Mouse (Mus musculus): ENCODE measurements around the gene Mapkapk2. TPM values are rescaled to one million over a fixed set of nuclear protein-coding genes. Genes with fewer than 3 reads are reported as not detected.
"Not testable (repeated sequence)": the region's sequence is repeated elsewhere in the genome, so short reads cannot be mapped to it uniquely, and the experiment has no call there.

The Mapkapk2 gene
- polyA plus RNA-seq, 1 experiment from 2014 or later = 57.5 TPM

GRCm38 (mm10) chr1:131030261-131030660 is 67.4 kb downstream of the Mapkapk2 start:
- Histone ChIP-seq H3K4me3 (no peak overlapping the region), H3K4me1 (replicated peaks) (peaks cover 4% of the 10 kb centered on the region; the same call in 1 of the 2 replicates), H3K9me3 (replicated peaks) (no peaks in the 10 kb centered on the region), H3K36me3 (no peaks in the 10 kb centered on the region), H3K27ac (no peak overlapping the region), H3K27me3 (no peaks in the 10 kb centered on the region), H3K9ac (no peak overlapping the region), H3K4me2 (no peak overlapping the region)
- ATAC-seq (replicated peaks; ENCODE audit: insufficient number of reproducible peaks, insufficient read depth, low FRiP score, low read depth) = no peak
- WGBS = 29% methylated on average over 7 of the region's 7 CpGs

GRCm38 (mm10) chr1:131029215-131029614 is 68.4 kb downstream of the Mapkapk2 start:
- no peak for ATAC-seq (replicated peaks; ENCODE audit: insufficient number of reproducible peaks, insufficient read depth, low FRiP score, low read depth)
- WGBS = 78% methylated on average over 3 of the region's 3 CpGs

GRCm38 (mm10) chr1:131025843-131026190 is 71.8 kb downstream of the Mapkapk2 start:
- ATAC-seq (replicated peaks; ENCODE audit: insufficient number of reproducible peaks, insufficient read depth, low FRiP score, low read depth) = no peak
- H3K4me3 ChIP-seq = no peak overlapping the region
- 54% methylated on average over 4 of the region's 4 CpGs for WGBS

More at GRCm38 (mm10) chr1:131029215-131029614, 68.4 kb downstream of the Mapkapk2 start:
- Histone ChIP-seq H3K9ac (no peak overlapping the region), H3K27ac (no peak overlapping the region), H3K36me3 (no peaks in the 10 kb centered on the region), H3K4me1 (replicated peaks) (peaks cover 4% of the 10 kb centered on the region; the same call in 1 of the 2 replicates), H3K4me3 (no peak overlapping the region), H3K4me2 (no peak overlapping the region), H3K27me3 (no peaks in the 10 kb centered on the region), H3K9me3 (replicated peaks) (no peaks in the 10 kb centered on the region)

GRCm38 (mm10) chr1:131024900-131025842 is 72.5 kb downstream of the Mapkapk2 start:
- Histone ChIP-seq H3K27ac (no peak overlapping the region), H3K9me3 (replicated peaks) (no peaks in the 10 kb centered on the region), H3K27me3 (0 out of 2 replicates have a peak, but pooled peaks cover 3% of the 10 kb centered on the region), H3K4me3 (no peak overlapping the region), H3K36me3 (no peaks in the 10 kb centered on the region), H3K4me2 (no peak overlapping the region), H3K4me1 (replicated peaks) (no peaks in the 10 kb centered on the region; the same call in 1 of the 2 replicates), H3K9ac (no peak overlapping the region)
- 71% methylated on average over 8 of the region's 8 CpGs for WGBS
- ATAC-seq (replicated peaks; ENCODE audit: insufficient number of reproducible peaks, insufficient read depth, low FRiP score, low read depth) = no peak

More at GRCm38 (mm10) chr1:131025843-131026190, 71.8 kb downstream of the Mapkapk2 start:
- Histone ChIP-seq H3K9ac (no peak overlapping the region), H3K9me3 (replicated peaks) (no peaks in the 10 kb centered on the region), H3K4me2 (no peak overlapping the region), H3K27me3 (0 out of 2 replicates have a peak, but pooled peaks cover 3% of the 10 kb centered on the region), H3K36me3 (no peaks in the 10 kb centered on the region), H3K4me1 (replicated peaks) (peaks cover 4% of the 10 kb centered on the region; the same call in 1 of the 2 replicates), H3K27ac (no peak overlapping the region)

- ATAC-seq (replicated peaks; ENCODE audit: insufficient number of reproducible peaks, insufficient read depth, low FRiP score, low read depth); H3K4me1 ChIP-seq (replicated peaks); H3K27me3 ChIP-seq; H3K36me3 ChIP-seq; H3K27ac ChIP-seq; H3K4me2 ChIP-seq; H3K9ac ChIP-seq; H3K9me3 ChIP-seq (replicated peaks); H3K4me3 ChIP-seq: not testable (repeated sequence)
- 80% methylated on average over 4 of the region's 4 CpGs for WGBS
These were observed 74.3 kb downstream of the Mapkapk2 start for GRCm38 (mm10) chr1:131023250-131023858.

- WGBS = 52% methylated on average over 5 of the region's 5 CpGs
- Histone ChIP-seq H3K9me3 (replicated peaks) (no peaks in the 10 kb centered on the region), H3K27ac (no peak overlapping the region), H3K4me1 (replicated peaks) (no peaks in the 10 kb centered on the region), H3K9ac (no peak overlapping the region), H3K36me3 (no peaks in the 10 kb centered on the region), H3K4me2 (no peak overlapping the region), H3K4me3 (no peak overlapping the region), H3K27me3 (0 out of 2 replicates have a peak, but pooled peaks cover 3% of the 10 kb centered on the region)
- ATAC-seq (replicated peaks; ENCODE audit: insufficient number of reproducible peaks, insufficient read depth, low FRiP score, low read depth) = no peak
These were observed 74.9 kb downstream of the Mapkapk2 start for GRCm38 (mm10) chr1:131022591-131023249.

- Histone ChIP-seq H3K36me3 (no peaks in the 10 kb centered on the region), H3K9me3 (replicated peaks) (no peaks in the 10 kb centered on the region), H3K27me3 (0 out of 2 replicates have a peak, but pooled peaks cover 3% of the 10 kb centered on the region), H3K4me2 (no peak overlapping the region), H3K27ac (no peak overlapping the region), H3K4me1 (replicated peaks) (no peaks in the 10 kb centered on the region), H3K9ac (no peak overlapping the region), H3K4me3 (no peak overlapping the region)
- no peak for ATAC-seq (replicated peaks; ENCODE audit: insufficient number of reproducible peaks, insufficient read depth, low FRiP score, low read depth)
- WGBS = 58% methylated on average over 11 of the region's 11 CpGs
These were observed 75.6 kb downstream of the Mapkapk2 start for GRCm38 (mm10) chr1:131021900-131022590.

- Histone ChIP-seq H3K4me2 (no peak overlapping the region), H3K4me1 (replicated peaks) (no peaks in the 10 kb centered on the region), H3K4me3 (no peak overlapping the region), H3K27me3 (0 out of 2 replicates have a peak, but pooled peaks cover 3% of the 10 kb centered on the region), H3K27ac (no peak overlapping the region), H3K9me3 (replicated peaks) (no peaks in the 10 kb centered on the region), H3K36me3 (no peaks in the 10 kb centered on the region), H3K9ac (no peak overlapping the region)
- WGBS = 55% methylated on average over 9 of the region's 9 CpGs
- no peak for ATAC-seq (replicated peaks; ENCODE audit: insufficient number of reproducible peaks, insufficient read depth, low FRiP score, low read depth)
These were observed 76.2 kb downstream of the Mapkapk2 start for GRCm38 (mm10) chr1:131021438-131021837.

GRCm38 (mm10) chr1:131020425-131021310 is 77.0 kb downstream of the Mapkapk2 start:
- Histone ChIP-seq H3K4me3 (no peak overlapping the region), H3K4me2 (no peak overlapping the region), H3K27ac (no peak overlapping the region), H3K27me3 (0 out of 2 replicates have a peak, but pooled peaks cover 3% of the 10 kb centered on the region), H3K4me1 (replicated peaks) (no peaks in the 10 kb centered on the region), H3K9me3 (replicated peaks) (no peaks in the 10 kb centered on the region), H3K36me3 (no peaks in the 10 kb centered on the region), H3K9ac (no peak overlapping the region)
- no peak for ATAC-seq (replicated peaks; ENCODE audit: insufficient number of reproducible peaks, insufficient read depth, low FRiP score, low read depth)
- 60% methylated on average over 12 of the region's 12 CpGs for WGBS

GRCm38 (mm10) chr1:131019492-131020098 is 78.0 kb downstream of the Mapkapk2 start, which contains the start of gene Il10:
TSS of gene Il10 (plus strand) at chr1:131019845.
- H3K4me1 ChIP-seq (replicated peaks) = no peaks in the 10 kb centered on the region
- ATAC-seq (replicated peaks; ENCODE audit: insufficient number of reproducible peaks, insufficient read depth, low FRiP score, low read depth) = no peak
- 73% methylated on average over 8 of the region's 8 CpGs for WGBS
- H3K36me3 ChIP-seq = no peaks in the 10 kb centered on the region
- 0 out of 2 replicates have a peak, but pooled peaks cover 3% of the 10 kb centered on the region for H3K27me3 ChIP-seq
- no peak within 1 kb of the TSS for H3K4me3 ChIP-seq
- no peaks in the 10 kb centered on the region for H3K9me3 ChIP-seq (replicated peaks)
- no peak within 1 kb of the TSS for H3K4me2 ChIP-seq
- H3K27ac ChIP-seq = no peak within 1 kb of the TSS
- H3K9ac ChIP-seq = no peak within 1 kb of the TSS

All from heart, embryonic 15.5 days (tissue).